Mouse (Mus musculus): Measurements from ENCODE around the gene Rbpj. TPM values are rescaled to one million over a fixed set of nuclear protein-coding genes. Genes with fewer than 3 reads are reported as not detected.

Gene Rbpj
- polyA plus RNA-seq, 1 experiment from 2014 or later: 30.0 TPM

DNA sequence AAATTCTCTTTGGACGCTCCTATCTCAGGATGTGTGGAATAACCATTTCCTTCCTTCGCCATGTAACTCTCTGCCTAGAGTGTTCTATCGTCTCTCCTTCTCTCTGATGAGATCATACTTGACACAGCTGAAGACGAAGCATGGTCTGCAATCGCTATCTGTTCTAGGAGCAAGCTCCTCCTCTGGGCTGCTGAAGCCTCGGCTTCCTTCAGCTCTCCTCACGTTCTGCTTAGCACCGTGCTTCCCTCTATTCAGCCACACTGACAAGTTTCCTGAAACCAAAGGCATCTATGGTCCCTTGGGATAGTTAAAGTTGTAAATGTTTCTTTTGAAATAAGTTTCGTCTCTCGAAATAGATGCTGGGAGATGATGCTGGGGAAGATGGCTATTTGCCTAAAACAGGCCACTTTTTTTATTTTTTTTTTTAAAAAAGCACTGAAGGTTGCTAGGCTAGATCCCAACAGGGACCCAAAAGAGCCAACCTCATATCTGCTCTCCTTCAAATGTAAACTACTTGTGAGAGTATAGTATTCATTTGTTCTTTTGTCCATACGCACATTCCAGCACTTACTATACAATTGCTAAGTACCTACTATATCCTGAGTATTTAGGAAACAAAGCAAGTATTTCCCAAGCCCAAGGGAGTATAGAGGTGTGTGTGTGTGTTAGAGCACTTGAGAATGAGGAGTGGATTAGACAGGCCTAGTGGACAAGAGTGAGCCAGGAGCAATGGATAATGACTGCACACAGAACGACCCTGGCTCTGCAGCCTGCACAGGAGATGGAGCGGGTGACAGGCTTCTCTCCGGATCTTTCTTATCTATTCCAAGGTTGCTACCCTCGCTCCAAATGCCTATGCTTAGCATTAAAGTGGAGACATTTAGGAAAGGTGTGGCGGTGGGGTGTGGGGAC is 726 bp downstream of the Rbpj start:
- no peak overlapping the region for H3K4me3 ChIP-seq (replicated peaks; ENCODE audit: low read length)
- H3K9ac ChIP-seq (ENCODE audit: low read length): no peak overlapping the region
- WGBS: 75% methylated on average over 16 of the region's 16 CpGs
- H3K9me3 ChIP-seq (replicated peaks; ENCODE audit: control insufficient read depth, low read length): no peaks in the 10 kb centered on the region
- no peak for ATAC-seq (ENCODE audit: insufficient read depth, low FRiP score)
- H3K27me3 ChIP-seq (ENCODE audit: control insufficient read depth, insufficient read depth, low read length): no peaks in the 10 kb centered on the region
- H3K27ac ChIP-seq (ENCODE audit: low read length): no peak overlapping the region
- H3K4me1 ChIP-seq (ENCODE audit: control insufficient read depth, insufficient read depth, low read length): peaks cover 18% of the 10 kb centered on the region
- no peaks in the 10 kb centered on the region for H3K36me3 ChIP-seq (ENCODE audit: control insufficient read depth, insufficient read depth, low read length)
- no peak overlapping the region for H3K4me2 ChIP-seq (ENCODE audit: low read depth, low read length)

DNA sequence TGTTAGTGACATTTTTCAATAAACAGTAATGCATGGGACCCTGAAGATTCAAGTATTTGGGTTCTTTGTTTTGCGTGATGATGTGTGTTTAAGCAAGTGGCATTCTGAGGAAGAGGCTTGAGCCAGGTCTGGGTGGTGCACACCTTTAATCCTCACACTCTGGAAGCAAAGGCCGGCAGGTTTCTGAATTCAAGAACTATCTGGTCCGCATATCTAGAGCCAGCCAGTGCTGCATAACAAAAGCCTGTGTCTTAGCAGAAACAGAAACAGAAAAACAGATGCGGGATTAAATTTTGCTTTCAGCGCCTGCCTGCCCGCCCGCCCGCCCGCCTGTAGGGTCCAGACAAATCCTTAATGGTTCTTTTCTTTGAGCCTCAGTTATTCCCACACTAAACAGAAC is 1.6 kb downstream of the Rbpj start:
- WGBS: 75% methylated on average over 9 of the region's 9 CpGs

DNA sequence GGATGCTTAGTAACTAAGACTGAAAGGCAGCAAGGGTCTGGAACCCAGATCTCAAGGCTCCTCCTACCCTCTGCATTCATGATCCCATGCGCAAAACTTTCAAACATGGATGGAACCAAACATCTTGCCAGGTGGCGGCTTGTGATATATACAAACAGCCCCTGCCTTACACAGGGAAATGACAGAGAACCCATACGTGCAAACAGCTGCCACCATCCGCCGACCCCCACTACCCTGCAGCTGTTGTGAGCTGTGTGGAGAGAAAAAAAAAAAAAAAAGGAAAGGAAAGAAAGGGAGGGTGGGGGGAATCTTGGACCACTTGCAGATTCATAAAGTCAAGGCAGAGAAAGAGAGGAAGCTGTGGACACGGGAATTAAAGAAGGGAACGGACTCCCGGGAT is 2.4 kb downstream of the Rbpj start:
- Histone ChIP-seq H3K4me1 (ENCODE audit: control insufficient read depth, insufficient read depth, low read length) (peaks cover 16% of the 10 kb centered on the region), H3K4me3 (replicated peaks; ENCODE audit: low read length) (no peak overlapping the region), H3K27ac (ENCODE audit: low read length) (no peak overlapping the region), H3K36me3 (ENCODE audit: control insufficient read depth, insufficient read depth, low read length) (no peaks in the 10 kb centered on the region), H3K27me3 (ENCODE audit: control insufficient read depth, insufficient read depth, low read length) (no peaks in the 10 kb centered on the region), H3K9me3 (replicated peaks; ENCODE audit: control insufficient read depth, low read length) (no peaks in the 10 kb centered on the region), H3K4me2 (ENCODE audit: low read depth, low read length) (0 out of 2 replicates have a peak overlapping the region, but pooled peaks have one; percentile 10), H3K9ac (ENCODE audit: low read length) (no peak overlapping the region)
- no peak for ATAC-seq (ENCODE audit: insufficient read depth, low FRiP score)
- 41% methylated on average over 8 of the region's 8 CpGs for WGBS

More for the DNA sequence above, 1.6 kb downstream of the Rbpj start:
- Histone ChIP-seq H3K27me3 (ENCODE audit: control insufficient read depth, insufficient read depth, low read length) (no peaks in the 10 kb centered on the region), H3K9me3 (replicated peaks; ENCODE audit: control insufficient read depth, low read length) (no peaks in the 10 kb centered on the region), H3K4me3 (replicated peaks; ENCODE audit: low read length) (no peak overlapping the region), H3K4me1 (ENCODE audit: control insufficient read depth, insufficient read depth, low read length) (peaks cover 18% of the 10 kb centered on the region), H3K4me2 (ENCODE audit: low read depth, low read length) (no peak overlapping the region), H3K9ac (ENCODE audit: low read length) (no peak overlapping the region), H3K36me3 (ENCODE audit: control insufficient read depth, insufficient read depth, low read length) (no peaks in the 10 kb centered on the region), H3K27ac (ENCODE audit: low read length) (no peak overlapping the region)
- no peak for ATAC-seq (ENCODE audit: insufficient read depth, low FRiP score)

DNA sequence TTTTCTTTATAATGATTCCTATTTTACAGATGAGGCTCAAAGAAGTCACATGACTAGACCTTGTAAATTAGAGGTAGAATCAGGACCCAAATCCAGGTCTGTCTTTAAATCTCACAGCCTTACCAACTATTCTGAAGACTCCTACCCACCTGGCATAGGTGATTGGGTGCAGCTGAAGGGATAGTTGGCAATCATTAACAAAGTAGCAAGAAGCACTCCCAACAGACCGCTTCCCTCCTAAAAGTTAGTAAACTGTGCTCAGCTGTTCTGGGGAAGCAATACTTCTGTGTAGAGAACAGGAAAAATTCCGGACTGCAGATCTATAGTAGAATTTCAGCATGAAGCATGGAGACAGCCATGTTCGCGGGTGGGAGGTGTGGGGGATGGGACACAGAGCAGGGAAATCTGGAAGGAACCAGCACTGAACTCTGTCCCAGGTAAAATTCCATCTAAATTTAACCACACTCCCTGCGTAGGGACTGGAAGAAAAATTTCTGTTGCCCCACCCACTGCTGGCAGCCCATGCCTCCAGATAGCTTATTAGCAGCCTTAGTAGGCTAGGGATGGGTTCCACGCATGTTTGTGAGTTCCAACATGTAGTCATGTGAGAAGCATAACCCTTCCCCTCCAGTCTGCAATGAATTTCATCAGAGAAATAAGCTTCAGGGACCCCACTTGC is 3.3 kb downstream of the Rbpj start:
- Histone ChIP-seq H3K4me1 (ENCODE audit: control insufficient read depth, insufficient read depth, low read length) (peaks cover 10% of the 10 kb centered on the region), H3K27me3 (ENCODE audit: control insufficient read depth, insufficient read depth, low read length) (no peaks in the 10 kb centered on the region; the same call in 1 of the 2 replicates), H3K27ac (ENCODE audit: low read length) (0 out of 2 replicates have a peak overlapping the region, but pooled peaks have one; percentile 6), H3K9ac (ENCODE audit: low read length) (no peak overlapping the region), H3K36me3 (ENCODE audit: control insufficient read depth, insufficient read depth, low read length) (no peaks in the 10 kb centered on the region), H3K4me2 (ENCODE audit: low read depth, low read length) (peak overlapping the region; percentile 10; the same call in 1 of the 2 replicates), H3K9me3 (replicated peaks; ENCODE audit: control insufficient read depth, low read length) (no peaks in the 10 kb centered on the region), H3K4me3 (replicated peaks; ENCODE audit: low read length) (no peak overlapping the region)
- WGBS: 53% methylated on average over 6 of the region's 6 CpGs
- ATAC-seq (ENCODE audit: insufficient read depth, low FRiP score): no peak

DNA sequence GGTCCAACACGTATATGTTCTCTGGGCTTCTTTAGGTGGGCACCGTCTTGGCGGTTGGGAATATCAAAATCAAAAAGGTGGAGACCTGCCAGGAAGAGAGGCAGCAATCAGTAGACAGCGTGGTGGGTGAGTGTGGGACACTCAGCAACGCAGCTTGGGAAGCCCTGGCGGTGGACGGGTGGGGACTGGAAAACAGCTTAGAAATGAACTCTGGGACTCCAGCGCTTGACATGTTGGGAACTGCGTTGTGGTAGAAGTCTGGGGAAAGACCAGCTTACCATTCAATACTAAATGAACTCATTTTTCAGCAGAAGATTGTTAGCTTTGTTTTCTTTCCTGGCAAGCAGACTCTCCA is 3.8 kb downstream of the Rbpj start:
- ATAC-seq (ENCODE audit: insufficient read depth, low FRiP score): peak; percentile 42; the same call in 1 of the 2 replicates
- no peaks in the 10 kb centered on the region for H3K9me3 ChIP-seq (replicated peaks; ENCODE audit: control insufficient read depth, low read length)
- H3K4me1 ChIP-seq (ENCODE audit: control insufficient read depth, insufficient read depth, low read length): peaks cover 10% of the 10 kb centered on the region
- no peaks in the 10 kb centered on the region for H3K36me3 ChIP-seq (ENCODE audit: control insufficient read depth, insufficient read depth, low read length)
- peak overlapping the region; percentile 3; the same call in 1 of the 2 replicates for H3K4me2 ChIP-seq (ENCODE audit: low read depth, low read length)
- no peaks in the 10 kb centered on the region; the same call in 1 of the 2 replicates for H3K27me3 ChIP-seq (ENCODE audit: control insufficient read depth, insufficient read depth, low read length)
- no peak overlapping the region for H3K9ac ChIP-seq (ENCODE audit: low read length)
- H3K27ac ChIP-seq (ENCODE audit: low read length): no peak overlapping the region
- WGBS: 55% methylated on average over 9 of the region's 9 CpGs
- no peak overlapping the region for H3K4me3 ChIP-seq (replicated peaks; ENCODE audit: low read length)

DNA sequence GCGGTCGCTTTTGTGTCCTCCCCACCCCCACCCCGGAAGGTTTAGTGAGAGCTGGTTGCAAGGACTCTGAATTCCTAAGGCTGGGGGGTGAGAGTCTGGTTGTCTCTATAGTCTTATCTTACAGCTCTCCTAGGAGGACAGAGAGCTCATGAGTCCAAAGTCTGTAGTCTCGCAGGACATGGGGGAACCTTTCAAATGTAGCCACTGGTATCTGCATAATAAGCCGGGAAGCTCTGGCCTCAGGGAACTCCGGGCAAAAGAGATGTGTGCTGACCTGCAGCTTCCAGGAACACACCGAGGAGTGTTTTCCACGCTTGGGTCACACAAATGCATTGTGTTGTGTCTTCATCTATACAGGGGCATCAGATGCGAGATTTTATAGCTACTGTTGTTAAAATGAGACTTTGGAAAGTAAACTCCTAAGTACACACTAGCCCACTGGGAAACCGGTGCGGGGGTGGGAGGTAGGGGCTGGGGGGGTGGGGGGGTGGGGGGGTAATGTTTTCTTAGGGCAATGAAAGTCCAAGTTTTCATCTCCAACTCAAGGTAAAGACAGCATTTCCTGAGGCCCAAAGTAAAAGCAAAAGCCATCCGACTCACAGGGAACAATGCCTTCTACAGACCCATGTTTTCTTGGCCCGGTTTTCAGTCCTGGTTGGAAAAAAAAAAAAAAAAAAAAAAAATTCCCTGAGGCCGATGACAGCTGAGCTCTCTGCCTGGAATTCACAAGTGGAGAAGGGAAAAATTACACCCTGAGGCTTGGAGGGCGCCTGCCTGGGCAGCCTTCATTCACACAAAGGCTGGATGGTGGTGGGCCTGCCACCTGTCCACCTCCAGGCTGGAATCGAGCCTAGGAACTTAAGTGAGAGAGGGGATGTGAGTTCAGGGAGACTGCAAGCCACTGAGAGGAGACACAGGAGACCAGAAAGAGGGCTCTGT is 4.5 kb downstream of the Rbpj start:
- ATAC-seq (ENCODE audit: insufficient read depth, low FRiP score): peak; percentile 17; the same call in 1 of the 2 replicates
- Histone ChIP-seq H3K36me3 (ENCODE audit: control insufficient read depth, insufficient read depth, low read length) (no peaks in the 10 kb centered on the region), H3K4me2 (ENCODE audit: low read depth, low read length) (peak overlapping the region; percentile 3; the same call in 1 of the 2 replicates), H3K9me3 (replicated peaks; ENCODE audit: control insufficient read depth, low read length) (no peaks in the 10 kb centered on the region), H3K9ac (ENCODE audit: low read length) (peak overlapping the region; percentile 28; the same call in 1 of the 2 replicates), H3K4me1 (ENCODE audit: control insufficient read depth, insufficient read depth, low read length) (peaks cover 10% of the 10 kb centered on the region), H3K4me3 (replicated peaks; ENCODE audit: low read length) (no peak overlapping the region), H3K27me3 (ENCODE audit: control insufficient read depth, insufficient read depth, low read length) (no peaks in the 10 kb centered on the region; the same call in 1 of the 2 replicates), H3K27ac (ENCODE audit: low read length) (0 out of 2 replicates have a peak overlapping the region, but pooled peaks have one; percentile 4)
- 34% methylated on average over 16 of the region's 16 CpGs for WGBS

DNA sequence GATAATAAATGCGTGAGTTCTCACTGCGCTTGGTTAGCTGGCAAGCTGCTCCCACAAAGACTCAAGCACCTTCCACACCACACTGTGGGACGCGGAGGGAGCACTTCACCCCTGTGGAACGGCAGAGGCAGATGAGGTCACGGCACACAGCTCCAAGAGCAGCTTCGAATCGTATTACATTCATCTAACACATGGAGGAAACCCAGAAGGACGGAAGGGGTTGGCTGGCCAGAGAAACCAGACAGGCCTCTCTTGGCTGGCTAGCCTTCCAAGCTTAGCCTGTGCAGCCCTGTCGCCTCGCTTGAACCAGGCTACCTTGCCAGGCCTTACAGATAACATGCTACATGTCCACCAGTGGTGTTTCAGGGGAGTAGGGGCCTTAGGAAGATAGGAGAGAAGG is 6.5 kb downstream of the Rbpj start:
- 77% methylated on average over 11 of the region's 11 CpGs for WGBS
- no peak overlapping the region for H3K27ac ChIP-seq (ENCODE audit: low read length)

DNA sequence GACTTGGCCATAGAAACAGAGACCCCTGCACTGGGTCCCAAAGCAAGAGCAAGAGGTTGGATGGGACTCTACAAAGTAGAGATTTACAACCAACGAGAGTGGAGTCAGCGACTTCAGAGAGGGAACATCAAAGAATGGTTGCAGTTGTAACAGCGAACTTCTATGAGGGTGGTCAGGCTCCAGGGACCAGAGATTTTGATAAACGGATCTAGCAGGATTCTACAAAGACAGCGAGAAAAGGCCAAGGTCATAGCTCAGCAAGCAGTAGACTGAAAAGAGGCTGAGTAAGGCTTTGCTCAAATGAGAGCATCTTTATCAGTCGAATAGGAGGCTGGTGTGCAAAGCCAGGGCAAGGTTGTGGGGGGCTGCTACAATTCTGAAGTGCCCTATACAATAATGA is 13.2 kb downstream of the Rbpj start:
- no peaks in the 10 kb centered on the region for H3K27me3 ChIP-seq (ENCODE audit: control insufficient read depth, insufficient read depth, low read length)
- H3K9ac ChIP-seq (ENCODE audit: low read length): no peak overlapping the region
- no peak overlapping the region for H3K4me2 ChIP-seq (ENCODE audit: low read depth, low read length)
- H3K4me3 ChIP-seq (replicated peaks; ENCODE audit: low read length): no peak overlapping the region
- no peak overlapping the region for H3K27ac ChIP-seq (ENCODE audit: low read length)
- 79% methylated on average over 6 of the region's 6 CpGs for WGBS
- no peaks in the 10 kb centered on the region for H3K4me1 ChIP-seq (ENCODE audit: control insufficient read depth, insufficient read depth, low read length)
- H3K36me3 ChIP-seq (ENCODE audit: control insufficient read depth, insufficient read depth, low read length): no peaks in the 10 kb centered on the region
- ATAC-seq (ENCODE audit: insufficient read depth, low FRiP score): no peak
- no peaks in the 10 kb centered on the region for H3K9me3 ChIP-seq (replicated peaks; ENCODE audit: control insufficient read depth, low read length)

More for the DNA sequence above, 6.5 kb downstream of the Rbpj start:
- H3K36me3 ChIP-seq (ENCODE audit: control insufficient read depth, insufficient read depth, low read length): no peaks in the 10 kb centered on the region
- no peaks in the 10 kb centered on the region; the same call in 1 of the 2 replicates for H3K27me3 ChIP-seq (ENCODE audit: control insufficient read depth, insufficient read depth, low read length)
- H3K9me3 ChIP-seq (replicated peaks; ENCODE audit: control insufficient read depth, low read length): no peaks in the 10 kb centered on the region
- no peak overlapping the region for H3K4me2 ChIP-seq (ENCODE audit: low read depth, low read length)
- H3K9ac ChIP-seq (ENCODE audit: low read length): no peak overlapping the region
- no peak overlapping the region for H3K4me3 ChIP-seq (replicated peaks; ENCODE audit: low read length)
- peaks cover 10% of the 10 kb centered on the region for H3K4me1 ChIP-seq (ENCODE audit: control insufficient read depth, insufficient read depth, low read length)
- ATAC-seq (ENCODE audit: insufficient read depth, low FRiP score): no peak

Measured in stomach, embryonic 16.5 days (tissue).